19 mouse cellular contexts compared by ENCODE assay signal in genomic region chr1:135764206-135764528, GRCm38 (mm10). TPM values are rescaled to one million over a fixed set of nuclear protein-coding genes. Genes with fewer than 3 reads are reported as not detected.
A peak's percentile ranks its signal among the peaks of the same experiment; 100 is the strongest.
DNase-seq lines count a peak whose midpoint lies in the region; ATAC-seq and TF ChIP-seq lines count a peak whose summit lies in the region.
"Had no signal": no experiment of that assay in that cellular context is flagged by ENCODE, and none has a peak within 500 bp of the region (broad histone marks: within the 10 kb centered on the region; RNA-seq: fewer than 3 reads in every experiment).

No protein-coding gene starts in this region.

- WGBS in heart, embryonic 13.5 days: 34% methylated on average over 2 of the region's 2 CpGs
- 57% methylated on average over 2 of the region's 2 CpGs for WGBS in limb, embryonic 14.5 days
- 76% methylated on average over 2 of the region's 2 CpGs for WGBS in limb, embryonic 10.5 days
- 34% methylated on average over 2 of the region's 2 CpGs for WGBS in stomach, embryonic 15.5 days

- ATAC-seq in heart, embryonic 13.5 days (ENCODE audit: extremely low read depth, insufficient number of reproducible peaks, low FRiP score, low TSS enrichment): no peak
- no peak for ATAC-seq in limb, embryonic 14.5 days (ENCODE audit: low FRiP score, low read depth)
- ATAC-seq in stomach, embryonic 15.5 days (ENCODE audit: insufficient read depth, low FRiP score, low read depth): no peak
- no peak for ATAC-seq in erythroblast, adult 5-6 weeks (replicated peaks; ENCODE audit: low FRiP score, poor library complexity, severe bottlenecking)
- ATAC-seq: forebrain, postnatal 0 days; hindbrain, embryonic 16.5 days; midbrain, embryonic 13.5 days had no signal

- H3K36me3 ChIP-seq in heart, embryonic 13.5 days: peaks cover 11% of the 10 kb centered on the region
- peaks cover 10% of the 10 kb centered on the region for H3K36me3 ChIP-seq in limb, embryonic 14.5 days (ENCODE audit: control insufficient read depth, insufficient read depth, low read length)
- H3K36me3 ChIP-seq in limb, embryonic 10.5 days: peaks cover 9% of the 10 kb centered on the region
- peaks cover 2% of the 10 kb centered on the region; the same call in 1 of the 2 replicates for H3K36me3 ChIP-seq in stomach, embryonic 15.5 days

- TF ChIP-seq POLR2A in limb, embryonic 14.5 days (IDR thresholded peaks at IDR 0.05; ENCODE audit: borderline replicate concordance, extremely low read depth, insufficient read depth, insufficient read length): no peak

- no peak for DNase-seq in heart, postnatal 4 days
- no peak for DNase-seq in limb, embryonic 14.5 days (ENCODE audit: low spot score)
- DNase-seq in limb, embryonic 10.5 days (ENCODE audit: low spot score): no peak
- peak; percentile 53 for DNase-seq in Muller cell, postnatal 12 days (ENCODE audit: inconsistent ontology term)
- DNase-seq: adrenal gland, postnatal 10 days; cerebellum, adult 9-10 months; forebrain, postnatal 0 days; kidney, postnatal 25 days; layer of hippocampus, postnatal 36 days; left cerebral cortex, postnatal 4 days; spleen, adult 18-20 months; thymus, postnatal 4 days had no signal

- peak overlapping the region; percentile 61 for H3K27ac ChIP-seq in heart, embryonic 13.5 days (replicated peaks)
- H3K27ac ChIP-seq in limb, embryonic 14.5 days (replicated peaks; ENCODE audit: low read depth, low read length): 0 out of 2 replicates have a peak overlapping the region, but pooled peaks have one; percentile 13
- H3K27ac ChIP-seq in limb, embryonic 10.5 days: no peak overlapping the region
- H3K27ac ChIP-seq in stomach, embryonic 15.5 days: peak overlapping the region; percentile 5
- H3K27ac ChIP-seq: liver, embryonic 14.5 days; midbrain, embryonic 13.5 days had no signal

- H3K4me1 ChIP-seq in heart, embryonic 13.5 days: peaks cover 47% of the 10 kb centered on the region
- peaks cover 20% of the 10 kb centered on the region for H3K4me1 ChIP-seq in limb, embryonic 14.5 days (ENCODE audit: control insufficient read depth, insufficient read depth, low read length)
- H3K4me1 ChIP-seq in limb, embryonic 10.5 days: peaks cover 45% of the 10 kb centered on the region
- H3K4me1 ChIP-seq in stomach, embryonic 15.5 days: peaks cover 28% of the 10 kb centered on the region

- H3K27me3 ChIP-seq in heart, embryonic 13.5 days (replicated peaks): no peaks in the 10 kb centered on the region
- no peaks in the 10 kb centered on the region for H3K27me3 ChIP-seq in limb, embryonic 14.5 days (ENCODE audit: control insufficient read depth, insufficient read depth, low read length)
- H3K27me3 ChIP-seq in limb, embryonic 10.5 days (ENCODE audit: low read depth, poor library complexity, severe bottlenecking): peaks cover 25% of the 10 kb centered on the region
- H3K27me3 ChIP-seq in stomach, embryonic 15.5 days (replicated peaks): no peaks in the 10 kb centered on the region

- H3K4me2 ChIP-seq in heart, embryonic 13.5 days: no peak overlapping the region
- H3K4me2 ChIP-seq in limb, embryonic 14.5 days (replicated peaks; ENCODE audit: low read depth, low read length, severe bottlenecking): no peak overlapping the region
- H3K4me2 ChIP-seq in stomach, embryonic 15.5 days: no peak overlapping the region
- H3K4me2 ChIP-seq: midbrain, embryonic 13.5 days had no signal

- no peak overlapping the region for H3K9ac ChIP-seq in heart, embryonic 13.5 days
- H3K9ac ChIP-seq in limb, embryonic 14.5 days (ENCODE audit: low read depth, low read length, severe bottlenecking): no peak overlapping the region
- no peak overlapping the region for H3K9ac ChIP-seq in stomach, embryonic 15.5 days
- H3K9ac ChIP-seq: forebrain, postnatal 0 days; liver, embryonic 14.5 days; midbrain, embryonic 13.5 days had no signal

- no peak overlapping the region for H3K4me3 ChIP-seq in heart, embryonic 13.5 days
- no peak overlapping the region for H3K4me3 ChIP-seq in limb, embryonic 14.5 days (replicated peaks; ENCODE audit: low read length)
- no peak overlapping the region for H3K4me3 ChIP-seq in limb, embryonic 10.5 days
- H3K4me3 ChIP-seq in stomach, embryonic 15.5 days (replicated peaks): no peak overlapping the region
- H3K4me3 ChIP-seq: midbrain, embryonic 13.5 days had no signal

- no peaks in the 10 kb centered on the region for H3K9me3 ChIP-seq in heart, embryonic 13.5 days
- no peaks in the 10 kb centered on the region for H3K9me3 ChIP-seq in limb, embryonic 14.5 days (ENCODE audit: control insufficient read depth, low read length)
- no peaks in the 10 kb centered on the region for H3K9me3 ChIP-seq in limb, embryonic 10.5 days (replicated peaks)
- H3K9me3 ChIP-seq in stomach, embryonic 15.5 days: no peaks in the 10 kb centered on the region
- H3K9me3 ChIP-seq: midbrain, embryonic 13.5 days had no signal

RNA-seq across cellular contexts. Expression of gene Phlda3, which starts 1.8 kb away (rescaled TPM):
- polyA plus RNA-seq in heart, embryonic 13.5 days (2015; fragmentation: Nextera tagmentation; extraction: Ambion mirVana): 67.1 and 75.3 TPM in 2 replicates
- 10 to 100 TPM; 40.7 to 43.8 TPM for total RNA-seq in heart, postnatal 4 days (2021)
- polyA plus RNA-seq in limb, embryonic 14.5 days (2012; rRNA removed): 60.6 and 69.1 TPM in 2 replicates
- polyA plus RNA-seq in limb, embryonic 14.5 days (2014; fragmentation: Nextera tagmentation; extraction: Ambion mirVana): 85.1 and 87.4 TPM in 2 replicates
- polyA plus RNA-seq in limb, embryonic 10.5 days (2016; fragmentation: Nextera tagmentation; extraction: Ambion mirVana): 30.2 and 33.0 TPM in 2 replicates
- 79.8 and 95.3 TPM in 2 replicates for polyA plus RNA-seq in stomach, embryonic 15.5 days (2015; fragmentation: Nextera tagmentation; extraction: Ambion mirVana)
- total RNA-seq in erythroblast, adult 5-6 weeks (2015; ENCODE audit: low replicate concordance): not detected in 2 replicates
- total RNA-seq in erythroblast, adult 5-6 weeks (2017; ENCODE audit: low replicate concordance): not detected in 2 replicates

RNA-seq across cellular contexts. Expression of gene Tnni1, which starts 15.1 kb away (rescaled TPM):
- 3,602 and 4,207 TPM in 2 replicates for polyA plus RNA-seq in heart, embryonic 13.5 days (2015; fragmentation: Nextera tagmentation; extraction: Ambion mirVana)
- total RNA-seq in heart, postnatal 4 days (2021): 1,000 to 10,000 TPM; 2,021 to 2,289 TPM
- polyA plus RNA-seq in limb, embryonic 14.5 days (2012; rRNA removed): 349 and 357 TPM in 2 replicates
- 300 and 419 TPM in 2 replicates for polyA plus RNA-seq in limb, embryonic 14.5 days (2014; fragmentation: Nextera tagmentation; extraction: Ambion mirVana)
- 8.3 and 12.7 TPM in 2 replicates for polyA plus RNA-seq in limb, embryonic 10.5 days (2016; fragmentation: Nextera tagmentation; extraction: Ambion mirVana)
- 8.8 and 15.3 TPM in 2 replicates for polyA plus RNA-seq in stomach, embryonic 15.5 days (2015; fragmentation: Nextera tagmentation; extraction: Ambion mirVana)
- total RNA-seq in erythroblast, adult 5-6 weeks (2015; ENCODE audit: low replicate concordance): not detected in 2 replicates
- not detected in 2 replicates for total RNA-seq in erythroblast, adult 5-6 weeks (2017; ENCODE audit: low replicate concordance)
- total RNA-seq: left cerebral cortex, postnatal 4 days had no signal

RNA-seq across cellular contexts. Expression of gene Csrp1, which starts 44.3 kb away (rescaled TPM):
- polyA plus RNA-seq in heart, embryonic 13.5 days (2015; fragmentation: Nextera tagmentation; extraction: Ambion mirVana): 207 and 208 TPM in 2 replicates
- 100 to 1,000 TPM; 262 to 267 TPM for total RNA-seq in heart, postnatal 4 days (2021)
- polyA plus RNA-seq in limb, embryonic 14.5 days (2012; rRNA removed): 120 and 123 TPM in 2 replicates
- polyA plus RNA-seq in limb, embryonic 14.5 days (2014; fragmentation: Nextera tagmentation; extraction: Ambion mirVana): 95.6 and 102 TPM in 2 replicates
- 46.3 and 54.4 TPM in 2 replicates for polyA plus RNA-seq in limb, embryonic 10.5 days (2016; fragmentation: Nextera tagmentation; extraction: Ambion mirVana)
- 225 and 236 TPM in 2 replicates for polyA plus RNA-seq in stomach, embryonic 15.5 days (2015; fragmentation: Nextera tagmentation; extraction: Ambion mirVana)
- 23.4 and 27.6 TPM in 2 replicates for total RNA-seq in erythroblast, adult 5-6 weeks (2015; ENCODE audit: low replicate concordance)
- total RNA-seq in erythroblast, adult 5-6 weeks (2017; ENCODE audit: low replicate concordance): 21.5 and 23.1 TPM in 2 replicates

RNA-seq across cellular contexts. Expression of gene Lad1, which starts 54.2 kb away (rescaled TPM):
- 4.0 and 4.4 TPM in 2 replicates for polyA plus RNA-seq in heart, embryonic 13.5 days (2015; fragmentation: Nextera tagmentation; extraction: Ambion mirVana)
- 10 to 100 TPM in 1 of 2 experiments, 1 to 10 TPM in 1; 7.3 to 10.3 TPM for total RNA-seq in heart, postnatal 4 days (2021)
- polyA plus RNA-seq in limb, embryonic 14.5 days (2012; rRNA removed): 10.9 and 12.2 TPM in 2 replicates
- polyA plus RNA-seq in limb, embryonic 14.5 days (2014; fragmentation: Nextera tagmentation; extraction: Ambion mirVana): 20.9 and 25.9 TPM in 2 replicates
- 5.1 and 6.0 TPM in 2 replicates for polyA plus RNA-seq in limb, embryonic 10.5 days (2016; fragmentation: Nextera tagmentation; extraction: Ambion mirVana)
- polyA plus RNA-seq in stomach, embryonic 15.5 days (2015; fragmentation: Nextera tagmentation; extraction: Ambion mirVana): 95.0 and 97.1 TPM in 2 replicates
- not detected in 2 replicates for total RNA-seq in erythroblast, adult 5-6 weeks (2015; ENCODE audit: low replicate concordance)
- total RNA-seq in erythroblast, adult 5-6 weeks (2017; ENCODE audit: low replicate concordance): not detected in 2 replicates
- total RNA-seq: gastrocnemius, adult 8-10 months had no signal

Comparison
In these comparisons a context has a peak if more than half of its experiments do, and no peak if none do; other contexts are left out.
1. RNA of gene Tnni1, which starts 15.1 kb away (polyA plus RNA-seq): 3,602 to 4,207 TPM in heart, embryonic 13.5 days and 300 to 419 TPM in limb, embryonic 14.5 days; 8.8 to 15.3 TPM in stomach, embryonic 15.5 days and 8.3 to 12.7 TPM in limb, embryonic 10.5 days; every median in the first group is over 10 times any median in the second.